Mouse (Mus musculus) kidney, postnatal 0 days (tissue): ENCODE data around the gene Mrvi1. TPM values are rescaled to one million over a fixed set of nuclear protein-coding genes. Genes with fewer than 3 reads are reported as not detected.

Experiments
- ATAC-seq: fragments of 200-750 bp; cut with Nextera tagmentation; replicated peaks from 2 replicates; pipeline ENCODE4 v1.8.0; 2017; ENCODE audit warnings: low read depth, moderate number of reproducible peaks, moderate TSS enrichment, moderate library complexity; ENCODE audit not compliant: low FRiP score
- DNase-seq: peaks from one replicate; pipeline ENCODE4 v3.0.0-alpha.2; 2016; ENCODE audit warnings: low spot score
- H3K27ac ChIP-seq: fragments of 300-500 bp; sonication (generic); 2 replicates; pipeline ENCODE4 v1.5.1; 2014; ENCODE audit warnings: mild to moderate bottlenecking
- H3K27me3 ChIP-seq: fragments of 300-500 bp; sonication (generic); 2 replicates; pipeline ENCODE4 v1.6.1; 2014; ENCODE audit warnings: low read length, mixed read lengths; ENCODE audit not compliant: insufficient read depth
- H3K36me3 ChIP-seq: fragments of 300-500 bp; sonication (generic); 2 replicates; pipeline ENCODE4 v1.6.1; 2014; ENCODE audit warnings: low read length, mixed read lengths; ENCODE audit not compliant: insufficient read depth
- H3K4me1 ChIP-seq: fragments of 300-500 bp; sonication (generic); replicated peaks from 2 replicates; pipeline ENCODE4 v1.6.1; 2014; ENCODE audit warnings: antibody characterized with exemption, low read length, mixed read lengths; ENCODE audit not compliant: insufficient read depth
- H3K4me2 ChIP-seq: fragments of 300-500 bp; sonication (generic); 2 replicates; pipeline ENCODE4 v1.6.1; 2014; ENCODE audit warnings: mild to moderate bottlenecking, low read length, moderate library complexity, mixed read lengths
- H3K4me3 ChIP-seq: fragments of 300-500 bp; sonication (generic); replicated peaks from 2 replicates; pipeline ENCODE4 v1.5.1; 2014; ENCODE audit warnings: low read depth, low read length
- H3K9ac ChIP-seq: fragments of 300-500 bp; sonication (generic); 2 replicates; pipeline ENCODE4 v1.6.1; 2014; ENCODE audit warnings: low read depth, low read length
- H3K9me3 ChIP-seq: fragments of 300-500 bp; sonication (generic); replicated peaks from 2 replicates; pipeline ENCODE4 v1.6.1; 2016; ENCODE audit warnings: low read length, inconsistent platforms, mixed read lengths
- CTCF ChIP-seq: IDR thresholded peaks from 2 replicates; pipeline ENCODE4 v1.5.1; 2016; ENCODE audit warnings: antibody characterized with exemption, low read depth, mild to moderate bottlenecking, moderate library complexity
- WGBS: fragments of 180-500 bp; shearing (Covaris S2); extraction: QIAGEN DNeasy Blood & Tissue Kit; methylation state at CpG from one replicate; pipeline ENCODE4 v1.1.7; 2014; 5-methylcytosine and 5-hydroxymethylcytosine counted together
- polyA plus RNA-seq: library from polyadenylated mRNA; unstranded; fragments of >200 nt; fragmentation: Nextera tagmentation; extraction: Ambion mirVana; gene quantifications from 2 replicates; pipeline ENCODE4 v1.2.1, GENCODE M21; 2015

Gene Mrvi1
- polyA plus RNA-seq, 1 experiment from 2014 or later = 9.5 TPM

GRCm38 (mm10) chr7:111016921-111017320 is 34.7 kb upstream of the Mrvi1 start:
- H3K4me1 ChIP-seq = no peaks in the 10 kb centered on the region
- ATAC-seq = no peak
- no peaks in the 10 kb centered on the region for H3K27me3 ChIP-seq
- no peaks in the 10 kb centered on the region for H3K9me3 ChIP-seq
- 72% methylated on average over 3 of the region's 3 CpGs for WGBS
- no peaks in the 10 kb centered on the region for H3K36me3 ChIP-seq
- H3K4me2 ChIP-seq = no peak overlapping the region
- H3K4me3 ChIP-seq = no peak overlapping the region
- no peak overlapping the region for H3K9ac ChIP-seq
- H3K27ac ChIP-seq = no peak overlapping the region
- TF ChIP-seq CTCF = no peak
- DNase-seq = no peak

- 73% methylated on average over 5 of the region's 5 CpGs for WGBS
- no peak for TF ChIP-seq CTCF
Observed at GRCm38 (mm10) chr7:111015731-111016130, 33.5 kb upstream of the Mrvi1 start.

GRCm38 (mm10) chr7:111014893-111015292 is 32.6 kb upstream of the Mrvi1 start:
- H3K4me3 ChIP-seq = no peak overlapping the region
- no peak overlapping the region for H3K27ac ChIP-seq
- ATAC-seq (peak; percentile 79), DNase-seq (peak; percentile 96)
- no peak overlapping the region for H3K4me2 ChIP-seq
- no peaks in the 10 kb centered on the region for H3K27me3 ChIP-seq
- 21% methylated on average over 5 of the region's 5 CpGs for WGBS
- H3K9ac ChIP-seq = no peak overlapping the region
- H3K4me1 ChIP-seq = no peaks in the 10 kb centered on the region
- peak; percentile 95 for TF ChIP-seq CTCF
- H3K9me3 ChIP-seq = no peaks in the 10 kb centered on the region
- H3K36me3 ChIP-seq = no peaks in the 10 kb centered on the region

More at GRCm38 (mm10) chr7:111015731-111016130, 33.5 kb upstream of the Mrvi1 start:
- ATAC-seq (no peak), DNase-seq (no peak)
- H3K4me2 ChIP-seq = no peak overlapping the region
- no peaks in the 10 kb centered on the region for H3K36me3 ChIP-seq
- no peak overlapping the region for H3K9ac ChIP-seq
- H3K4me1 ChIP-seq = no peaks in the 10 kb centered on the region
- no peaks in the 10 kb centered on the region for H3K27me3 ChIP-seq
- H3K4me3 ChIP-seq = no peak overlapping the region
- H3K9me3 ChIP-seq = no peaks in the 10 kb centered on the region
- no peak overlapping the region for H3K27ac ChIP-seq

- ATAC-seq (no peak), DNase-seq (no peak)
- no peak overlapping the region for H3K4me3 ChIP-seq
- no peaks in the 10 kb centered on the region for H3K9me3 ChIP-seq
- no peaks in the 10 kb centered on the region for H3K36me3 ChIP-seq
- TF ChIP-seq CTCF = no peak
- no peaks in the 10 kb centered on the region for H3K27me3 ChIP-seq
- no peak overlapping the region for H3K27ac ChIP-seq
- no peak overlapping the region for H3K4me2 ChIP-seq
- no peak overlapping the region for H3K9ac ChIP-seq
- 68% methylated on average over 7 of the region's 7 CpGs for WGBS
- no peaks in the 10 kb centered on the region for H3K4me1 ChIP-seq
Observed at GRCm38 (mm10) chr7:111014039-111014605, 31.9 kb upstream of the Mrvi1 start.

- TF ChIP-seq CTCF = no peak
- no peaks in the 10 kb centered on the region for H3K27me3 ChIP-seq
- H3K4me2 ChIP-seq = no peak overlapping the region
- DNase-seq = no peak
- no peaks in the 10 kb centered on the region for H3K9me3 ChIP-seq
- WGBS = 89% methylated on average over 3 of the region's 3 CpGs
- no peak overlapping the region for H3K9ac ChIP-seq
- no peaks in the 10 kb centered on the region for H3K36me3 ChIP-seq
- ATAC-seq = no peak
- no peak overlapping the region for H3K27ac ChIP-seq
- no peaks in the 10 kb centered on the region for H3K4me1 ChIP-seq
- H3K4me3 ChIP-seq = no peak overlapping the region
Observed at GRCm38 (mm10) chr7:111004136-111004840, 22.0 kb upstream of the Mrvi1 start.

GRCm38 (mm10) chr7:110998887-110999827 is 16.9 kb upstream of the Mrvi1 start:
- 81% methylated on average over 15 of the region's 15 CpGs for WGBS
- Histone ChIP-seq H3K27ac (no peak overlapping the region), H3K9me3 (no peaks in the 10 kb centered on the region), H3K27me3 (no peaks in the 10 kb centered on the region), H3K9ac (no peak overlapping the region), H3K36me3 (no peaks in the 10 kb centered on the region), H3K4me2 (no peak overlapping the region), H3K4me3 (no peak overlapping the region), H3K4me1 (no peaks in the 10 kb centered on the region)
- no peak for DNase-seq
- ATAC-seq = no peak
- TF ChIP-seq CTCF = no peak
